Mouse (Mus musculus) heart, embryonic 14.5 days (tissue): ENCODE measurements at regions not wholly inside any gene's neighbourhood (a gene's known extent, or its start where the extent isn't known, plus 50 kb on each side); places are given as distances from the start of the nearest gene placed in this dataset.

Source experiments
- ATAC-seq: fragments of 200-750 bp; cut with Nextera tagmentation; 2 replicates; pipeline ENCODE4 v1.8.0; 2017; ENCODE audit warnings: low read depth, moderate TSS enrichment; ENCODE audit not compliant: insufficient number of reproducible peaks, insufficient read depth, low FRiP score
- H3K27ac ChIP-seq, 2 experiments: fragments of 200-500 bp in 1 of 2; fragments of 300-500 bp in 1 of 2; sonication (generic) in 1 of 2; replicated peaks in 1 of 2; 2 replicates each; pipeline ENCODE4 v1.5.1; 2012 to 2014; ENCODE audit warnings: low read depth in 2 of 2, low read length in 2 of 2, control low read depth in 1 of 2, mild to moderate bottlenecking in 1 of 2, mixed read lengths in 1 of 2; ENCODE audit not compliant: control insufficient read depth in 1 of 2, insufficient read depth in 1 of 2
- H3K27me3 ChIP-seq: fragments of 300-500 bp; sonication (generic); 2 replicates; pipeline ENCODE4 v1.6.1; 2014; ENCODE audit warnings: mild to moderate bottlenecking, low read length, control low read depth; ENCODE audit not compliant: control insufficient read depth, insufficient read depth
- H3K36me3 ChIP-seq: fragments of 300-500 bp; sonication (generic); 2 replicates; pipeline ENCODE4 v1.6.1; 2014; ENCODE audit warnings: mild to moderate bottlenecking, control low read depth, low read length, mixed read lengths; ENCODE audit not compliant: control insufficient read depth, insufficient read depth
- H3K4me1 ChIP-seq, 2 experiments: fragments of 200-500 bp in 1 of 2; fragments of 300-500 bp in 1 of 2; sonication (generic) in 1 of 2; 2 replicates each; pipeline ENCODE4 v1.6.1; 2012 to 2014; ENCODE audit warnings: low read length in 2 of 2, control low read depth in 1 of 2, mixed read lengths in 1 of 2; ENCODE audit not compliant: control insufficient read depth in 2 of 2, insufficient read depth in 2 of 2
- H3K4me2 ChIP-seq: fragments of 300-500 bp; sonication (generic); 2 replicates; pipeline ENCODE4 v1.6.1; 2014; ENCODE audit warnings: mild to moderate bottlenecking, low read length
- H3K4me3 ChIP-seq, 2 experiments: fragments of 200-500 bp in 1 of 2; fragments of 300-500 bp in 1 of 2; sonication (generic) in 1 of 2; 2 replicates each; pipeline ENCODE4 v1.5.1; 2012 to 2014; ENCODE audit warnings: low read length in 2 of 2, mild to moderate bottlenecking in 2 of 2, control low read depth in 1 of 2, low read depth in 1 of 2, moderate library complexity in 1 of 2; ENCODE audit not compliant: control insufficient read depth in 1 of 2, insufficient read depth in 1 of 2
- H3K9ac ChIP-seq: fragments of 300-500 bp; sonication (generic); 2 replicates; pipeline ENCODE4 v1.6.1; 2014; ENCODE audit warnings: mild to moderate bottlenecking, low read length
- H3K9me3 ChIP-seq: fragments of 300-500 bp; sonication (generic); 2 replicates; pipeline ENCODE4 v1.6.1; 2016; ENCODE audit warnings: low read length, control low read depth; ENCODE audit not compliant: control insufficient read depth
- WGBS: fragments of 180-500 bp; shearing (Covaris S2); extraction: QIAGEN DNeasy Blood & Tissue Kit; methylation state at CpG from one replicate; pipeline ENCODE4 v1.1.7; 2014; 5-methylcytosine and 5-hydroxymethylcytosine counted together

DNA sequence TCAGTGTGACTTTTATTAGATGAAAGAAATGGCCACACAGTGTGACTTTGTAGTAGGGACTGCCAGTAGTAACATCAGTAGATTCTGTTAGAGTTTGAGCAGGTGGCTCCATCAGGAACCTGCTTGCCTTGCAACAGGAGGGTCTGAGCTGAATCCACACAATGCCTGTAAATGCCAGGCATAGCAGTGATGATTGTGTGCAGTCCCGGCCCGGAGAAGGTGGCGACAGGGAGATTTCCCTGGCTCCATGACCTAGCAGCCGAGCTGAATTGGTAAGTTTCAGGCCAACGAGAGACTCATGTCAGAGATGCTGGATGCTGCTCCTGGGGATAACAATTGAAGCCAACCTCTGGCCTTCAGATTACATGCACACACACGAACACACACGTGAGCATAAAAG, 102.8 kb upstream of the Tbl1xr1 start:
- Histone ChIP-seq H3K9me3 (no peaks in the 10 kb centered on the region), H3K4me1 (peaks cover 6 to 38% of the 10 kb centered on the region in 2 experiments), H3K36me3 (no peaks in the 10 kb centered on the region), H3K27me3 (no peaks in the 10 kb centered on the region), H3K4me3 (no peak overlapping the region), H3K4me2 (no peak overlapping the region), H3K9ac (no peak overlapping the region), H3K27ac (peak overlapping the region; percentile 10 to 64; a peak in 2 of 4 replicates)
- 24% methylated on average over 7 of the region's 7 CpGs for WGBS
- ATAC-seq: peak; percentile 39; the same call in 1 of the 2 replicates

GRCm38 (mm10) chr3:21974766-21975165, 101.7 kb upstream of the Tbl1xr1 start:
- WGBS: 83% methylated on average over 2 of the region's 2 CpGs
- H3K9ac ChIP-seq: no peak overlapping the region
- ATAC-seq: no peak
- no peaks in the 10 kb centered on the region for H3K27me3 ChIP-seq
- H3K9me3 ChIP-seq: no peaks in the 10 kb centered on the region
- H3K4me2 ChIP-seq: no peak overlapping the region
- H3K4me1 ChIP-seq: peaks cover 3 to 34% of the 10 kb centered on the region in 2 experiments
- no peaks in the 10 kb centered on the region for H3K36me3 ChIP-seq
- H3K27ac ChIP-seq: peak overlapping the region in 1 of 2 experiments; percentile 64; a peak in 1 of 4 replicates
- H3K4me3 ChIP-seq: no peak overlapping the region

GRCm38 (mm10) chr3:21977775-21978174, 98.7 kb upstream of the Tbl1xr1 start:
- H3K27ac ChIP-seq: no peak overlapping the region
- H3K36me3 ChIP-seq: no peaks in the 10 kb centered on the region
- H3K27me3 ChIP-seq: no peaks in the 10 kb centered on the region
- no peak overlapping the region for H3K4me2 ChIP-seq
- no peak for ATAC-seq
- peaks cover 3 to 24% of the 10 kb centered on the region in 2 experiments for H3K4me1 ChIP-seq
- no peak overlapping the region for H3K9ac ChIP-seq
- no peak overlapping the region for H3K4me3 ChIP-seq
- WGBS: 19% methylated on average over 1 of the region's 1 CpGs
- peaks cover 4% of the 10 kb centered on the region; the same call in 1 of the 2 replicates for H3K9me3 ChIP-seq

DNA sequence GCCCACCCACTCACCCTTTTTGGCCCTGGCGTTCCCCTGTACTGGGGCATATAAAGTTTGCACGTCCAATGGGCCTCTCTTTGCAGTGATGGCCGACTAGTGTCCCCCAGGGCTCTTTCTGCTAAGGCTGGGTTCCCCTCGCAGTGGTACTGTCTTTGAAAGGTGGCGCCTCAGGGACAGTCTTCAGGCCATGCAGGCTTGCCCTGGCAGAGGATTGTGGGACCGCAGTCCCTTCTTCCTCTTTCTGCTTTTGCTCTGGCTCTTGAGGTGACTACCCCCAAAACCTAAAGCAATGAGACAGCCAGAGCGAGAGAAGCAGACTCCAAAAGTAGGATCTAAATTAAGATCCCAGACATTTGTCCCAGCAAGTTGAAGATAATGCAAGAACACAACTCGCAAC, 93.5 kb upstream of the Tbl1xr1 start:
- Histone ChIP-seq H3K9ac (no peak overlapping the region), H3K4me2 (no peak overlapping the region), H3K27me3 (no peaks in the 10 kb centered on the region), H3K4me3 (no peak overlapping the region), H3K27ac (no peak overlapping the region), H3K9me3 (peaks cover 4% of the 10 kb centered on the region; the same call in 1 of the 2 replicates), H3K4me1 (peaks cover 0 to 2% of the 10 kb centered on the region in 2 experiments; a peak in 1 of 4 replicates), H3K36me3 (no peaks in the 10 kb centered on the region)
- WGBS: 71% methylated on average over 8 of the region's 8 CpGs
- ATAC-seq: no peak

DNA sequence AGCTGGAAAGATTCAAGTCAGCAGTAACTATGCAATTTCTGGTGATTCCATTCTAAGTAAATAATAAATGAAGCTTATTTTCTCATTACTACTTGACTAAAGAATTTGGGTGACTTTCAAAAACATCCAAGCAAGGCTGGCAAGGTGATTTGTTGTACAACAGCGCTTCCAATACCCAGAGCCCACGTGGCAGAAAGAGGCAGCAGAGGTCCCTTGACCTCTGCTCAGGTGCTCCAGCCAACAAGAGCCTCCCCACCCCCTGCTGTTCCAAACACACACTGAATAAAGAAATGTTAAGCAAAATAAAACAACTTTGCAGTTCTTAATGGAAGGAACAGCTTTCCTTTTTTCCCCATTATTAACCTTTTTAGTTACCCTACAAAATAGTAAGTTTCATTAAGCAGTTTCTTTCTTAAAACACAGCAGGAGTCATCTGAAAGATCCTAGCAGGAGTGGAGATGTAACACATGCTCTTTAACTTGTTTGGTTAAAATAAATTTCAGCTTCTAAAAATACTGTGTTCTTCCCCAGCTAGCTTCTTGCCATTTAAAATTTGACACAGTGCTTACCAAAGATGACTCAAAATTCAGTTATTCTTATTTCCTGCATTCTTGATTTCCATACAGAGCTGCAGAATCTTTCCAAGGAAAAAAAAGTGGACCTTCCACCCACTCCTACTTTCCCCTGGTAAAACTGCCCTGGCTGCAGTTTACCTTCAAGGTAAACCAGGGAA, 92.3 kb upstream of the Tbl1xr1 start:
- H3K36me3 ChIP-seq: no peaks in the 10 kb centered on the region
- 63% methylated on average over 2 of the region's 2 CpGs for WGBS
- H3K9me3 ChIP-seq: peaks cover 4% of the 10 kb centered on the region; the same call in 1 of the 2 replicates
- H3K9ac ChIP-seq: no peak overlapping the region
- no peak overlapping the region for H3K4me2 ChIP-seq
- no peaks in the 10 kb centered on the region for H3K27me3 ChIP-seq
- no peak overlapping the region for H3K27ac ChIP-seq
- ATAC-seq: no peak
- peaks cover 0 to 2% of the 10 kb centered on the region in 2 experiments; a peak in 1 of 4 replicates for H3K4me1 ChIP-seq
- no peak overlapping the region for H3K4me3 ChIP-seq

GRCm38 (mm10) chr3:21984807-21985206, 91.6 kb upstream of the Tbl1xr1 start:
- WGBS: 69% methylated on average over 2 of the region's 2 CpGs
- Histone ChIP-seq H3K4me1 (peaks cover 0 to 2% of the 10 kb centered on the region in 2 experiments; a peak in 1 of 4 replicates), H3K27ac (no peak overlapping the region), H3K36me3 (no peaks in the 10 kb centered on the region), H3K9me3 (peaks cover 4% of the 10 kb centered on the region; the same call in 1 of the 2 replicates), H3K4me3 (no peak overlapping the region), H3K4me2 (no peak overlapping the region), H3K27me3 (no peaks in the 10 kb centered on the region), H3K9ac (no peak overlapping the region)
- no peak for ATAC-seq

GRCm38 (mm10) chr3:21986164-21986892, 90.1 kb upstream of the Tbl1xr1 start:
- 70% methylated on average over 5 of the region's 5 CpGs for WGBS
- ATAC-seq: no peak
- Histone ChIP-seq H3K4me2 (no peak overlapping the region), H3K27ac (no peak overlapping the region), H3K9me3 (peaks cover 3% of the 10 kb centered on the region; the same call in 1 of the 2 replicates), H3K4me3 (no peak overlapping the region), H3K36me3 (no peaks in the 10 kb centered on the region), H3K27me3 (no peaks in the 10 kb centered on the region), H3K4me1 (peaks cover 0 to 2% of the 10 kb centered on the region in 2 experiments; a peak in 1 of 4 replicates), H3K9ac (no peak overlapping the region)
